Mouse (Mus musculus): ENCODE data around the gene Il1rl2. TPM values are rescaled to one million over a fixed set of nuclear protein-coding genes. Genes with fewer than 3 reads are reported as not detected.

Gene Il1rl2
- polyA plus RNA-seq, 1 experiment, result 0.02 TPM

GRCm38 (mm10) chr1:40354665-40355064 is 30.3 kb downstream of the Il1rl2 start:
- TF ChIP-seq FLI1 (IDR thresholded peaks at IDR 0.05; ENCODE audit: low read length) (no peak), GATA1 (IDR thresholded peaks at IDR 0.05; ENCODE audit: borderline replicate concordance, low read length) (no peak)
- no peaks in the 10 kb centered on the region for H3K9me3 ChIP-seq
- no peaks in the 10 kb centered on the region for H3K27me3 ChIP-seq (replicated peaks)
- H3K4me3 ChIP-seq (replicated peaks), result no peak overlapping the region
- peaks cover 13% of the 10 kb centered on the region for H3K4me1 ChIP-seq
- H3K36me3 ChIP-seq (replicated peaks; ENCODE audit: low read length), result no peaks in the 10 kb centered on the region

DNA sequence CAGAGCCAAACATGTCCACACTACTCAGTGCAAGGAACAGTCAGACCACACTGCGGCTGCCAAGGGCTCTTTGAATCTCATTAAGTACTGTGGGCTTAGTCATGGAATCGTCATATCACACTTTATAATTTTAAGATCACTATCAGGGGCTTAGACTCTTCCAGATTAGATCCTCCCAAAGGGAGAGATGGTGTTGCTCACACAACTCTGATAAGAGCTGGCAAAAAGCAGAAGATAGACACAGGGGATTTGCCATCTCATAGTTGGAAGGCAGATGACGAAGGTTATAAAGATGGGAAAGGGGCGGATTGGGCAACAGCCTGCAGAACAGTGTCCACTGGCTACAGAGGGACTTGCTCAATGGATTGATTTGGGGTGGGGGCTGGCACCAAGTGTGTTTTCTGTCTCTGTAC is 31.0 kb downstream of the Il1rl2 start:
- TF ChIP-seq GATA1 (IDR thresholded peaks at IDR 0.05; ENCODE audit: borderline replicate concordance, low read length), result no peak
- no peak for TF ChIP-seq FLI1 (IDR thresholded peaks at IDR 0.05; ENCODE audit: low read length)
- peaks cover 16% of the 10 kb centered on the region for H3K4me1 ChIP-seq
- H3K4me3 ChIP-seq (replicated peaks), result no peak overlapping the region
- H3K9me3 ChIP-seq, result no peaks in the 10 kb centered on the region
- H3K36me3 ChIP-seq (replicated peaks; ENCODE audit: low read length), result no peaks in the 10 kb centered on the region
- H3K27me3 ChIP-seq (replicated peaks), result no peaks in the 10 kb centered on the region

GRCm38 (mm10) chr1:40355904-40356521 is 31.6 kb downstream of the Il1rl2 start:
- no peak overlapping the region for H3K4me3 ChIP-seq (replicated peaks)

GRCm38 (mm10) chr1:40357921-40358320 is 33.5 kb downstream of the Il1rl2 start:
- Histone ChIP-seq H3K36me3 (replicated peaks; ENCODE audit: low read length) (no peaks in the 10 kb centered on the region), H3K9me3 (no peaks in the 10 kb centered on the region), H3K4me3 (replicated peaks) (no peak overlapping the region), H3K4me1 (peaks cover 16% of the 10 kb centered on the region), H3K27me3 (replicated peaks) (peaks cover 2% of the 10 kb centered on the region)
- TF ChIP-seq FLI1 (IDR thresholded peaks at IDR 0.05; ENCODE audit: low read length), result no peak
- TF ChIP-seq GATA1 (IDR thresholded peaks at IDR 0.05; ENCODE audit: borderline replicate concordance, low read length), result no peak

More at GRCm38 (mm10) chr1:40355904-40356521, 31.6 kb downstream of the Il1rl2 start:
- TF ChIP-seq FLI1 (IDR thresholded peaks at IDR 0.05; ENCODE audit: low read length) (no peak), GATA1 (IDR thresholded peaks at IDR 0.05; ENCODE audit: borderline replicate concordance, low read length) (no peak)
- Histone ChIP-seq H3K27me3 (replicated peaks) (no peaks in the 10 kb centered on the region), H3K9me3 (no peaks in the 10 kb centered on the region), H3K4me1 (peaks cover 16% of the 10 kb centered on the region), H3K36me3 (replicated peaks; ENCODE audit: low read length) (no peaks in the 10 kb centered on the region)

- H3K4me1 ChIP-seq, result peaks cover 16% of the 10 kb centered on the region
- peaks cover 3% of the 10 kb centered on the region for H3K27me3 ChIP-seq (replicated peaks)
- no peaks in the 10 kb centered on the region for H3K9me3 ChIP-seq
- no peak overlapping the region for H3K4me3 ChIP-seq (replicated peaks)
- H3K36me3 ChIP-seq (replicated peaks; ENCODE audit: low read length), result no peaks in the 10 kb centered on the region
- TF ChIP-seq FLI1 (IDR thresholded peaks at IDR 0.05; ENCODE audit: low read length), result no peak
- TF ChIP-seq GATA1 (IDR thresholded peaks at IDR 0.05; ENCODE audit: borderline replicate concordance, low read length), result no peak
Observed at GRCm38 (mm10) chr1:40358351-40358750, 33.9 kb downstream of the Il1rl2 start.

- TF ChIP-seq FLI1 (IDR thresholded peaks at IDR 0.05; ENCODE audit: low read length) (no peak), GATA1 (IDR thresholded peaks at IDR 0.05; ENCODE audit: borderline replicate concordance, low read length) (no peak)
- H3K4me1 ChIP-seq, result peaks cover 16% of the 10 kb centered on the region
- H3K4me3 ChIP-seq (replicated peaks), result no peak overlapping the region
- no peaks in the 10 kb centered on the region for H3K36me3 ChIP-seq (replicated peaks; ENCODE audit: low read length)
- H3K27me3 ChIP-seq (replicated peaks), result peaks cover 3% of the 10 kb centered on the region
- H3K9me3 ChIP-seq, result no peaks in the 10 kb centered on the region
Observed at GRCm38 (mm10) chr1:40358771-40359181, 34.4 kb downstream of the Il1rl2 start.

- Histone ChIP-seq H3K4me3 (replicated peaks) (no peak overlapping the region), H3K27me3 (replicated peaks) (peaks cover 3% of the 10 kb centered on the region), H3K36me3 (replicated peaks; ENCODE audit: low read length) (no peaks in the 10 kb centered on the region), H3K4me1 (peaks cover 16% of the 10 kb centered on the region), H3K9me3 (no peaks in the 10 kb centered on the region)
- no peak for TF ChIP-seq GATA1 (IDR thresholded peaks at IDR 0.05; ENCODE audit: borderline replicate concordance, low read length)
- TF ChIP-seq FLI1 (IDR thresholded peaks at IDR 0.05; ENCODE audit: low read length), result no peak
Observed at GRCm38 (mm10) chr1:40359731-40360130, 35.3 kb downstream of the Il1rl2 start.

DNA sequence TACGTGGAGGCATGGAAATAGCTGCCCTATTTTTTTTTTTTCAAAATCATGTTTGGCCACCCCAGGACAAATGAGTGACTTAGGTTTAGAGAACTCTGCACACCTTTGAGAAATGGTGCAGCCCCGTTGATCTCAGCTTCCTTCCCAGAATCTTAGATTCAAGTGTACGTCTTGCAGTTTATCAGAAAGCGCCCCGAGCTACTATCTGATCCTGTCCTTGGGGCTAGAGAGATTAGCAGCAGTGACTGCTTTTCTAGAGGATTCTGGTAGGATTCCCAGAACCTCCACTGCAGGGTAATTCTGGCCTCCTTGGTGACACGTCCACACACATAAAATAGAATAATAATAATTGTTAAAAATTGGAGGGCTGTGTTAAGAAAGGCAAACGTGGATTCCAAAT is 36.6 kb downstream of the Il1rl2 start:
- Histone ChIP-seq H3K36me3 (replicated peaks; ENCODE audit: low read length) (no peaks in the 10 kb centered on the region), H3K4me1 (peaks cover 16% of the 10 kb centered on the region), H3K4me3 (replicated peaks) (no peak overlapping the region), H3K9me3 (no peaks in the 10 kb centered on the region), H3K27me3 (replicated peaks) (peaks cover 3% of the 10 kb centered on the region)
- no peak for TF ChIP-seq GATA1 (IDR thresholded peaks at IDR 0.05; ENCODE audit: borderline replicate concordance, low read length)
- no peak for TF ChIP-seq FLI1 (IDR thresholded peaks at IDR 0.05; ENCODE audit: low read length)

- H3K27me3 ChIP-seq (replicated peaks), result peaks cover 3% of the 10 kb centered on the region
- TF ChIP-seq FLI1 (IDR thresholded peaks at IDR 0.05; ENCODE audit: low read length) (no peak), GATA1 (IDR thresholded peaks at IDR 0.05; ENCODE audit: borderline replicate concordance, low read length) (no peak)
- no peaks in the 10 kb centered on the region for H3K36me3 ChIP-seq (replicated peaks; ENCODE audit: low read length)
- no peak overlapping the region for H3K4me3 ChIP-seq (replicated peaks)
- no peaks in the 10 kb centered on the region for H3K9me3 ChIP-seq
- H3K4me1 ChIP-seq, result peaks cover 16% of the 10 kb centered on the region
Observed at GRCm38 (mm10) chr1:40361596-40361995, 37.2 kb downstream of the Il1rl2 start.

GRCm38 (mm10) chr1:40362784-40363183 is 38.4 kb downstream of the Il1rl2 start:
- Histone ChIP-seq H3K36me3 (replicated peaks; ENCODE audit: low read length) (no peaks in the 10 kb centered on the region), H3K4me3 (replicated peaks) (no peak overlapping the region), H3K27me3 (replicated peaks) (peaks cover 3% of the 10 kb centered on the region), H3K4me1 (peaks cover 16% of the 10 kb centered on the region), H3K9me3 (no peaks in the 10 kb centered on the region)
- TF ChIP-seq GATA1 (IDR thresholded peaks at IDR 0.05; ENCODE audit: borderline replicate concordance, low read length) (no peak), FLI1 (IDR thresholded peaks at IDR 0.05; ENCODE audit: low read length) (no peak)
